Mouse (Mus musculus): Measurements from ENCODE around the gene Spns3.
A peak's percentile ranks its signal among the peaks of the same experiment; 100 is the strongest.

Gene Spns3

DNA sequence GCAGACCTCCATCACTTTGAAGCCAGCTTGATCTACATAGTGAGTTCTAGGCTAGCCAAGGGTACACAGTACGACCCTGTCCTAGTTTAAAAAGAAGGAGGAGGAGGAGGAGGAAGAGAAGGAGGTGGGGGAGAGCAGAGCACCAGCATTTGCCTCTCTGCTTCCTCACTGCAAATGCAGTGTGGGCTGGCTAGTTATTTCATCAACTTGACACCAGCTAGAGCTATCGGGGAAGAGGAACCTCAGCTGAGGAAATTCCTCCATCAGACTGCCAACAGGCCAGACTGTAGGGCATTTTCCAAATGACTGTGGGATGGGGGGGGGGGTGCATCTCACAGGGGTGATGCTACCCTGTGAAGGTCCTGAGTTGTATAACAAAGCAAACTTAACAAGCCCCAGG lies 31.9 kb downstream of the Spns3 start:
- DNase-seq (ENCODE audit: low spot score in 2 of 2) = no peak

DNA sequence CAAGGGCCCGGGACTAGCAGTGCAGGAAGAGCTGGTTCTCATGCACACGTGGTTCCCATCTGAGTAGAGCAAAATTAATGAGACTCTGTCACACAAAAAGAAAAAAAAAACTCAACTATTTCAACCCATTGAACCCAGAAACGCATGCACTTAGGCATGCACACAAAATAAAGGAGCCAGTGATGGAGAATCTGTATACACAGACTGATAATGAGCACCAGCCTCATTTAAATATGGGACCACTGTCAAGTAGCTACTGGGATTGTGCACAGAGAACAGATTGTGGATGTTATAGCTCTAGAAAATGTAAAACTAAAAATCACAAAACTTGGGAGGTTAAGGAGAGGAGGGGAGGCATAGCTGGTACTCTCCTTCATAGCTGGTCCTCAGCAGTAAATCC lies 35.3 kb downstream of the Spns3 start:
- DNase-seq (ENCODE audit: low spot score in 2 of 2) = no peak

DNA sequence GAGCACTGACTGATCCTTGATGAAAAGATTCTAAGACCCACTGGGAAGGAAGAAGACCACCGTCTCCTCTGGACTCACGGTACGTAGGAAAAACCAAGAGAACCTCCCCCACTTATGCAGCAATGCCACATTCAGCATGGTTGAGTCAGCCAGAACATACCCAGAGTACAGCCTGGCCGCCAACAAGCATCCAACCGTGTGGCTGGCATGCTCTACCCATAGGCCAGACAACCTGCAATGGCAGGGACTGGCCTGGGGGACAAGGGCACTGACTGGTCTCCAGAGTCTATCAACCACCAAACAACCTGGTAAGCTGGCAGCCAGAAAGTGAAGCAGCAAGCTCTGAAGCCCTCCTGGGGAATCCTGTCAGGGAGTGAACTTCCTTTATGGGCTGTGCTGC lies 41.7 kb downstream of the Spns3 start:
- no peak for DNase-seq (ENCODE audit: low spot score in 2 of 2)

DNA sequence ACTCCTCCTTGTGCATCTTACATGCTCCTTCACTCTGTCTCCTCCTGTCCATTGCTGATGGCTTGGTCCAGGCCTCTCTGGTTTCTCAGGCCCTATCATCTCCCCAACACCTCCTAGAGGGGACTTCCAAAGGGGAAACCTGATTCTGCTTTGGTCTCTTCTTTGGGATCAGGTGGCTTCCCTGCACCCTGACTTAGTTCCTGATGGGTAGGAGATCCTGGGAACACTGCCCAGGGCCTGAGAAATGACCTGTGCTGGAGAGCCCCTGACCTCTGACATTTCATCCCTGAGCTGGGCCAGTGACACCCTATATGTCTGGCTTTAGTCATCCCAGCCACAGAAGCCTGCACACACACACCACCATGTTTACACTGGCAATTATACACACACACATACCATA lies 42.7 kb downstream of the Spns3 start:
- DNase-seq (ENCODE audit: low spot score in 2 of 2) = no peak

DNA sequence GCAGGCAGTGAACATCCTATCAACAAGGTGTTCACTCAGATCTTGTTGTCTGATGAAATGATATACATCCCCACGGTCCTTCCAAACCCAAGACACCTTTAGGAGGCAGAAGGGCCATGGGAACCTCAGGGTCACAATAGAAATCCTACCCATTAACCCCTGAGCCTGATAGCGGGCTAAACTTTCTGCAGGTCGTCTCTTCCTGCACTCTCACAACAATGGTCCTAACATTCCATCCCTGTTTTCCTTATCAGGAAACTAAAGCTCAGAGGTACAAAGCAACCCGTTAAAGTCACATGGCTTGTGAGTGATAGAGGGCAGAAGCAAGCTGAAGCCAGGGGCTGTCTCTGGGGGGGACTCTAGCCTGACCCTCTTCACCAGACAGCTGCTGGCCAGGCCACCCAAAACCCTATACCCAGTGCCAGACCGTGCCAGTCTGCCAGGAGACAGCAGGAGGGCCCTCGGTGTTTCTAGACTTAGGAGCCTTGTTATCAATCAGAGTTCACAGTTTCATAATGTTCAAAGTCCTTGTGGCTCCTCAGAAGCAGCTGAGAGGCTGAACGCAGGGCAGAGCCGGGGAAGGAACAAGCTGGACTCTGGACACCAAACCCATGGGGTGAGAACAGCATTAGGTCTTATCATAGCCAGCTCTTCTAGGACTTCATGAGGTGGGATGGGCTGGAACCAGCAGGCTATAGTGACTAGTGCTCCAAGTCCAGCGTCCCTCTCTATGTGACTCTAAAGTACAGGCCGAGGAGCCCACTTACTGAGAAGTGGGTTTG lies 46.1 kb downstream of the Spns3 start:
- no peak for DNase-seq (ENCODE audit: low spot score in 2 of 2)

DNA sequence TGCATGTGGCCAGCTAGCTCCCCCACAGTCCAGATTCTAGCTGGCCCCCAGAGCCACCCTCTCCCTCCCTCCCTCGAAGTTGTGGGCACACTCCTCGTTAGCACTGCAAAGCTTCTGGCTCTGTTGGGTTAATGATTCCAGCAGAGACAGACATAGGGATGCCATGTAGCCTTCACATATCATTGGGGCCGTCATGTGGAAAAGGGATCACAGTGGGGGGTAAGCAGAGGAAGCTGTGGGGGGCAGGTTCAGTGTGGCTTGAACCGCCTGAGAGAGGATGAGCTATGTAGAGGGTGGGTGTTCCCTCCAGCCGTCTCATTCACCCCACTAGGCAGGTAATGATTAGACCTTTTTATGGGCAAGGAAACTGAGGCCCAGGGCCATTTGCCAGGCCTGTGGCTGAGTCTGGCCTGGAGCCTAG lies 46.8 kb downstream of the Spns3 start:
- no peak for DNase-seq (ENCODE audit: low spot score in 2 of 2)

DNA sequence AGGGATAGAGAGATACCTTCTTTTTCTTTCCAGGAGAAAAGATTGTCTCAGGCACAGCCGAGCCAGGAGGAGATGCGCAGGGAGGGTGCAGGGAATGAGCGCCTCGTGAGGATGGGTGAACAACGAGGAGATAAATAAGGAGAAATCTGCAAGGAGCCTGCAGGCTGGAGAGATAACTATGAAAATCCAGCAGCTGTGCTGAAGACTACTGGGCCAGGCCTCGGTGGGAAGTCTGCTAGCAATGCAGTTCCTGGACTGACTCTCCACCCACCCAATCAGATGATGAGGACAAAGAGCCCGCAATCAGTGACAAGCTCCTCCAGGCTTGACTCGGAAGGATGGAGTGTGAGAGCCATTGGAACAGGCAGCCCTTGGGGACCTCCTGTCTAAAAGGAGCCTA lies 48.1 kb downstream of the Spns3 start:
- DNase-seq (ENCODE audit: low spot score in 2 of 2) = peak in 1 of 2 experiments; percentile 62

DNA sequence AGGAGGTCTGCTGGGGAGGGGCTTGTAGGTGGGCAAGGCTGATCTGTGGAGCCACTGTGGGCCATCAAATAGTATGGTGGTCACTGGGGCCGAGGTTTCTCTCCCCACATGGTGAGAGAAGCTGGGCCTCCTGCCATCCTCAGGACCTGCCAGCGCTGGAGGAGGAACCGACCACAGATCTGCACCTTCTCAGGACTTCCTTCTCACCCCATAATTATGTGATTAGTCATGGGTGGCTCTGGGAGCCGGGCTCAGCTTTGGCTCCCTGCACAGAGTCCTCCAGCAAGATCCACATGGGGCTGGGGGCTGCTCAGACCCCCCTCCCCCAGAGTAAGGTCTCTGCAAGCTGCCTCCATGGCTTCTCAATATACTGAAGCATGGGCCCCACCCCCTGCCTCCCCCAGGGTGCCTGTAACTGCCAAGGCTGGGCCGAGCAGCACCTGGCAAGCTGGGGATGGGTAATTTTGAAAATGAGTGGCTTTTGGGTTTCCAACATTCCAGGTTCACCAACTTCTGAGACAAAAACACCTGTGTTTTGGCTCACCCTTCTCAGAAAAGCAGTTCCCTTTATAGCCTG lies 48.8 kb downstream of the Spns3 start:
- DNase-seq (ENCODE audit: low spot score in 2 of 2) = no peak

DNA sequence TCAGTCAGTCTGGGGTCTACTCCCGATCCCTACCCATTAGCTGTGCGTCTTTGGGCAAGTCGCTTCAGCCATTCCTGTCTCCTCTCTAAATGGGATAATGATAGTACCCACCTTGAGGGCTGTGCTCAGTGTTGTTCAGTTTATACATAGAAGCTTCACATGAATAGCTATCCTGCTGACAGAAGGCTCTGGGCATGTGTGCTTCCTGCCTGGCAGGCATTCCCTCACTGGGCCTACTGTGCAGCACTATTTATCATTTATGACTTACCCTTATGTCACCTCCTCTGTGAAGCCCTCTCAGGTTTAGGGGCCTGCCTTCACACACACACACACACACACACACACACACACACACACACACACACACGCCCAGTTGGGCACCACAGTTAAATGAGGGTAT lies 50.2 kb downstream of the Spns3 start:
- DNase-seq (ENCODE audit: low spot score in 2 of 2) = no peak

DNA sequence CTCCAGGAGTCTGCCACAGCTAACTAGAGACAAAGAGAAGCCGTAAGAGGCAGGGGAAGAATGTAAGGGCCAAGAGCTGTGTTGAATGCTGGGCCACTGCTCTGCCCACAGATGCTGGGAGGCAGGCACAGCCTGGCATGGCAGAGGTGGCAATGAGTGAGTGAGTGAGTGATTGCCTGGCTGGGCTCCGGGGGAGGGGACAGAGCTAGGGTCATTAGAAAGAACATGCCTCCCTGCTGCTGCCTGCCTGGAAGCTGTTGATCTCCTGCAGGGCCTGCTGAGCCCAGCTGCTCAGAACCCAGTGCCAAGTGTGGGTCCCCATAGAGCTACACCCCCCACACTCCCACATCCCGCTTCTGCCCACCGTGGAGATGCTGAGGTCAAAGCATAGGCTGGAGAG lies 52.9 kb downstream of the Spns3 start:
- no peak for DNase-seq (ENCODE audit: low spot score in 2 of 2)

DNA sequence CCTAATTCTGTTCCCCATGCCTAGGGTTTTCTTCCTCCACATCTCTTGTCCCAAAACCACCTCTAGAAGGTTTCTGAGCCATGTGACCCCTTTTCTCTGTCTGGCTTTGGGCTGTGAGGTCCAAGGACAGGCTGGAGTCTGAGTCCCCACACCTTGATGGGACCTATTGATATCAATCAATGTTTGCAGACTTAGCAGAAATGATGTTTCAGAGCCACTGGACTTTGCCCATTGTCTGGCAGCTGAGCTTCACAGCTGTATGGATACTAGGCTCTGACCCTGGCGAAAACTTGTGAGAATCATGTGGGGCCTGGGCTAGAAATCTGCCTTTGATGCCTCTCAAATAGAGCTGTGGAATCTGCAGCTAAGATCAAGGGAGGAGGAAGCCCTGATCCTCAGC lies 53.5 kb downstream of the Spns3 start:
- DNase-seq (ENCODE audit: low spot score in 2 of 2) = no peak

DNA sequence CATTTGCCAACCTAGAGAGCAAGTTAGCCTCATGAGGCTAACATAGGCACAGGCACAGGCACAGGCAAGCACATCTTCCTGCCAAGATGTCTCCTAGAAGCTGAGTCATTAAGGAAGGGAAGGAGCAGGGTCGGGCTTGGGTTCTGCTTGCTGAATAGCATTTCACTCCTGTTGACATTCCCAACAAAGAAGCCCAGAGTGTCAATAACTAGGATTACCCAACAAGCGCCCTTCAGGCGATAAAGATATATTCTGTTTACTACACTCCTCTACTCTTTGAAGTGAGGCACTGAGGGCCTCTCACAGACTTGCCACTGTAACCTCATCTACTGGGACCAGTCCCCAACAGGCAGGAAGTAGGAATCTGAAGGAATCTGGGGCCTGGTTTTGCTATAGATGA lies 54.2 kb downstream of the Spns3 start:
- no peak for DNase-seq (ENCODE audit: low spot score in 2 of 2)

DNA sequence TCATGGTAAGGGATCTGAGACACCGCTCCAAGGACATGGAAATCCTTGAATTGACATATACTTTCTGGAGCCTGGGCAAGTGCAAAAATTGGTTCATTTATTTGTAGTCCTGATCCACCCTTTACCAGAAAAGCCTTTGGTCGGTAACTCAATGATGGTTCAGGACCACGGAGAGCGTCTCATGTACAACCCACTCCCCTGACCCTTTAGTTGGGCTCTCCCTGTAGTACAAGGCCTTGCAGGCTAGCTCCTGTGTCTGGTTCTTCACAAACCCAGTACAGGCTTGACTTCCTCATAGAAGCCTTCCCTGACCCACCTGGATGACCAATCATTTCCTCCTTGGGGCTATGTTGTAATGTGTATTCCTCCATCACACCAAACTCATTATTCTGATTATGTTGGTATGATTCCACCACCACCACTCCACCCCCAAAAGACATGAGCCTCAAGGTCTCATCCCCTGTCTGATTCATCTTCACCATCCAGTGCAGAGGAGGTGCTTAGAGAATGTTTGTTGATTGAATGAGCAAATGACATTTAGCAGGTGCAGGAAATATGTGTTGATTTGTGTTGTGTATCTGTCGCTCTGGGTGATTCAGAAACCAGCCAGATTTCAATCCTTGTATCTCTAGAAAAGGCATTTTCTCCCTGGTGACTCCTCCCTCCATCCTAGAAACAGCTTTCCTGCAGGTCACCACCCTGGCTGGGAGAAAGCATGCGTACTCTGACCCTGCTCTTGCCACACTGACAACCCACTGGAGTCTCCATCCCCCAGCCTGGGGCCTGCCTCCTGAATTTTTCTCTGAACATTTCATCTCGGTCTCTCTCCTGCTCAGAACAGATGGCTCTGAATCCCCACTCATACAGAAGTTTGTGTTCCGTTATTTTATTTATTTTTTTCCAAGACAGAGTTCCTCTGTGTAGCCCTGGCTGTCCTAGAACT lies 56.0 kb downstream of the Spns3 start:
- no peak for DNase-seq (ENCODE audit: low spot score in 2 of 2)

DNA sequence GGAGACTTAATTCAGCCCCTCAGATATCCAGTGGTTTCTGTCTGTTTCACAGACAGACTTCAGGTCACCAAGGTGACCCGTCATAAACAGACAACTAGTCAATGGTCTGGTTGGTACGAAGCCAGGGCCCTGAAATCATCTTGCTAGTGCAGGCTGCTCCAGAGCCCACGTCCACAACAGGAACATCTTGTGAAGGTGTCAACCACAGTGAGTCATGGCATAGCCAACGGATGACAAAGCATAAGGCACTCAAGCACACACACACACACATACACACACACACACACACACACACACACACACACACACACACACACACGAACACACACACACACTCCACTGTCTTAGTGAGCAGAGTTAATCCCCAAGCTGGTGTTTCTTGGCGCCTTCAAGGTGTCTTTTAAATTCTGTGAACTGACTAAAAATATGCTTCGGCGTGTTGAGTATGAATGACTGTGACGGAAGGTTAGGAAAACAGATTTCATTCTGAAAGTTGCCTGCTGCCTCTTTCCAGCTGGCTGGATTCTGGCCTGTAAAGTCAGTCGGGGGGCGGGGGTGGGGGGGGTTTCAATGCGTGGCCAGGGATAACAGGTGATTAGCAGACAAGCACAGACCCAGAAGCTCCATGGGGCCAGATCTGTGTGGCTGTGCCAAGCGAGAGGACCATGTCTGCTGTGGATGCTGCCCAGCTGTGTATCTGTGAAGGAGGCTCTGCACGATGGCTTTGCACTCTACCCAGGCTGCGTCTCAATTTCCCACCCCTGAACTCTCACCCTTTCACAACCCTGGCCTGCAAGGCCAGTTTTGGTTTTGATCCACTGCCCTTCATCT lies 59.0 kb downstream of the Spns3 start:
- DNase-seq (ENCODE audit: low spot score in 2 of 2) = peak in 1 of 2 experiments; percentile 73

DNA sequence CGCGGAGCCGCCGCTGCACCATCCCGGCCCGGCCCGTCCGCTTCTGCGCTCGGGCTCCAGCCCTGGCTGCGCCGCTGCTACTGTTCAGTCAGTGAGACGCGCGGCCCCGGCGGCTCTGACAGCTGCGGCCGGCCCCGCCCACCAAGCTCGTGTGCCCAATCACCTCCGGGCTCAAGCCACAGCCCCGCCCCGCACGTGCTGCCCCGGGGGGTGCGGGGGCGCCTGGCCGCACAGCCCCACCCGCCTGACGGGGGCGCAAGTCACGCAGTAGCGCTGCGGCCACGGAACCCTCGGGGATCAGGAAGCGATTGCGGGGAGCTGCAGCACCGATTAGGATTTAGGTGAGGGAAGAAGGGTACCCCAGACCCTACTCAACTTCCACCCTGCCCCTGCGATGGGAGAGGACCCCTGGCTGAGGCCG lies 60.4 kb downstream of the Spns3 start, which contains the start of gene Spns2:
Gene Spns2 (minus strand): TSS at position 24 of the 421 bp plus-strand sequence.
- peak; percentile 88 to 94 for DNase-seq (ENCODE audit: low spot score in 2 of 2)

DNA sequence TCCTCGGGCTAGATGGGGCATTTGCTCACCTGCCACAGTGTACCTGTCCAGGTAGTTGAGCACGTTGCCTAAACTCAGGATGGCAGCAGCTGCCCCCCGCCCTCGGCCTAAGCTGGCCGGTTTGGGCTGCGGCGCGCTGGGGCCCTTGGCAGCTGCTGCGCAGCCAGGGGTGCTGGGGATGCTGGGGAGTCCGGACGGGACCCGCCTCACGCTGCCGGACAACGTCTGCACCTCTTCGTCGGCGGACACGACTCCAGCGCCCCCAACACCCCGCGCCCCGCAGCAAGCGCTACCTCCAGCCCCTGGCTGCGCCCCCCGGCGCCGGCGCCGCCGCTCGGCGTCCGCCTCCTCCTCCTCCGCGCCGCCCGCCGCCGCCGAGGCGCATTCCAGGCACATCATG lies 60.9 kb downstream of the Spns3 start:
- DNase-seq (ENCODE audit: low spot score in 2 of 2) = no peak

DNA sequence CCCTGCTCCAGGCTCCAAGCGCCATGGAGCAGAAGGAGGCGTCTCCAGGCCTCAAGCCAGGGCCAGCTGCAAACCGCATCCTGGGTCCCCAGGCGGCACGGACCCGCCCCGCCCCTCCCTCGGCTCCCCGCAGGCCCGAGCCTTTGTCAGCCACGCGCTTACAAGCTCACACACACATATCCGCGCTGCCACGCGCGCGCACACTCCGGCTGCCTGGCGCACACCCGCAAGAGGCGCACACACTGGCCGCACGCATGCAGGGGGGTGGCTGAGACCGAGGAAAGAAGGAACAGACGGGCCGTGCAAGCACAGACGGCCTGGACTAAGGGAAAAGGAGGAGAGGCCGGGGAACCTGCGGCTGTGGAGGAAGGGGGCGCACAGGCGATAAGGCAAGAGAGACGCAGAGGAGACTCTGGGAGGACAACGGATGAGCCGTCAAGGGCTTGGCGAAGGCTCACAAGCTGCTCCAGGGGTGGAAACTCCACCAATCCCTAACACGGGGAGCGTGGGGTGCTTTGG lies 61.5 kb downstream of the Spns3 start:
- DNase-seq (ENCODE audit: low spot score in 2 of 2) = peak; percentile 53 to 81

DNA sequence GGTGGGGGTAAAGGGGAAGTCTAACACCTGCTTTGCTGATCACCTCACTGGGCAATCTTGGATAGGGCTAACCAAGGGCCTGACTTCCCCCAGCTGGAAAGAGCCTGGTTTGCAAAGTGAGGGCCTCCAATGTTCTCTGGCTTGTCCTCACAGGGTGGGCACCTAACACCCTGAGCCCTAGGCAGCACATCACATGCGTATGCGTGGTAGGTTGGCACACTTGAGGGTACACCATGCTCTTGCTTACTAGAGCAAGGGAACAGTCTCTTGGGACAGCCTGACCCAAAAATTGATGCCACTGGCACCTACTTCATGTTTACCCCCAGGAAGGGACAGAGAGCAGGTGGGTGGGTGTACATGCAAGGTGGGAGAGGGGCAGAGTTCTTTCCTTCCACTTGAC lies 62.6 kb downstream of the Spns3 start:
- DNase-seq (ENCODE audit: low spot score in 2 of 2) = no peak

DNA sequence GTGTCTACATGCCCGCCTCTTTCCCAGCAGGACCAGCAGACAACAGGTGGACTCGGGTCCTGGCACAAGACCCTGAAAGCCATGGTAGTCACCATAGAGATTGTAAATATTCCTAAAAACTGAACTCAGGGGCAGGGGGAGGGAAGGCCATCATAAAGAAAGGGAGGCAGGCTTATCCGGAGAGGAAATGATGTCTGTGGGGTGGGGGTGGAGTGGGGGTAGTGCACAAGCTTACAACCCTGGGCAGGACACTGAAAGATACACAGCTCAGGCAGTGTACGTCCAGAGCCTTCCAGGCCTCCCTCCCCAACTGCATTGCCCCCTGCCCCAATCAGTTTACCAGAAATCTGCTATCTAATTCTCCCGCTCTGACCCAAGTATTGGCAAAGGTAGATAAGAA lies 63.1 kb downstream of the Spns3 start:
- DNase-seq (ENCODE audit: low spot score in 2 of 2) = no peak

DNA sequence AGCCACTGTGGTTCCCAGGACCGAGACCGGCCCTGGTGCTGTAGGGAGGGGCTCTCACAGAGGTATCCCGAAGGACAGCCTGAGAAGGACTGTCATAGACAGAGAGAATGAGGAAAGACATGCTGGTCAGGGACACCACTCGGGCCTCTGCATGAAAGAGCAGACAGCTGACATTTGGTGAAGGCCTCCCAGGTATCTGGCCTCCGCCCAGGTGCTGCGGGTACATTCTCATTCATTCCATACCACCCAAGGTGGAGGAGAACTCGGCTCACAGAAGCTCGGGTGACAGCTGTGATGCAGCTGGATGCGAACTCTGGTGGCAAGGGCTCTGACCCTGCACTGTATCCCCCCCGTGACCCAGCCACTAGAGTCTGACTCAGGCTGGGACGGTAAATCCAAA lies 64.3 kb downstream of the Spns3 start:
- no peak for DNase-seq (ENCODE audit: low spot score in 2 of 2)

DNA sequence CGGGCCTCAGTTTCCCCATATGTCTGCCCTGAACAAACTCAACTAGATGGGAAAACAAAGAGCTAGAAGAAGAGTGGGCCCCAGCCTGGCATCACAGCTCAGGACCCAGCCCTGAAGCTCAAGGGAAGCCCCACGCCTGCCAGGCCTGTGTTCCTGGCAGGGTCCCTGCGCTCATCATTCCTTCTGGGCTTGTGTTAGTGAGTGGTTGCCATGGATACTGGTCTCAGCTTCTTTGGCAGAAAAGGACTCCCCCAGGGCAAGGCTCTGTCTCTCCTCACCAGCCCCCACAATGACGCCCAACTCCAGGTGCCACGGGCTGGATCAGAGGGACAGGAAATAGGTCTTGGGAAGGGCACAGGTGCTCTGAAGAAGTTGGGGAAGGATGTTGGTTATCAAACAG lies 65.1 kb downstream of the Spns3 start:
- DNase-seq (ENCODE audit: low spot score in 2 of 2) = no peak
